Mouse (Mus musculus): Measurements from ENCODE around the gene Khsrp.

GRCm38 (mm10) chr17:56990115-56990746 is 41.1 kb downstream of the Khsrp start, which contains the start of gene Clpp:
- TF ChIP-seq POLR2A (IDR thresholded peaks at IDR 0.05; ENCODE audit: low read depth, low read length) (peak; percentile 86), CTCF (conservative IDR thresholded peaks at IDR 0.05; ENCODE audit: insufficient read depth, insufficient read length, low read depth, low read length) (no peak)

All from kidney, adult 2 months (tissue).